12 mouse cellular contexts compared by ENCODE assay signal in the genomic region with DNA sequence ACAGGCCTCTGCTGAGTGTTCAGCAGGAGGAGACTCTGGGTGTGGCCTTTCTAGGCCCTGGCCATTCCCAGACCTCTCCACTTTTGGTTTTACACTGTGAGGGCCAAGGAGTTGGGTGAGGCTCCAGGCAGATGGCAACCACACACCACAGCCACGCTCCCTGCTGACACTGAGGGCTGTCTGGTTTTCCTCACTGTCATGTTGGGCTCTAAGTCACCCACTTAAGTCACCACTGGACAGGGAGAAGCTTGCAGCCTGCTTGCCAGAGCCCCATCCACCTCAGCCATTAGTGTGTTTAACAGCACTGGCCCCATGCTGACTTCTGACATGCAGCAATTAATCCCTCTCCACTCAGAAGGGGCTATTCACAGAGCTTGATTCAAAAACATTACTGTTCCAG.
DNase-seq lines count a peak whose midpoint lies in the region; ATAC-seq lines count a peak whose summit lies in the region.
"Had no signal": no experiment of that assay in that cellular context is flagged by ENCODE, and none has a peak within 500 bp of the region (broad histone marks: within the 10 kb centered on the region; RNA-seq: fewer than 3 reads in every experiment).

No protein-coding gene starts in this region.

- H3K9me3 ChIP-seq in forebrain, embryonic 10.5 days: peaks cover 14% of the 10 kb centered on the region

- ATAC-seq in megakaryocyte progenitor cell, adult 5-6 weeks (replicated peaks; ENCODE audit: poor library complexity): no peak
- ATAC-seq: activated CD4-positive, CD25-positive, alpha-beta regulatory T cell, adult 4 months; lung, postnatal 0 days had no signal

- no peaks in the 10 kb centered on the region for H3K27me3 ChIP-seq in forebrain, embryonic 10.5 days (ENCODE audit: poor library complexity, severe bottlenecking)

- H3K4me1 ChIP-seq in forebrain, embryonic 10.5 days: peaks cover 7% of the 10 kb centered on the region; the same call in 1 of the 2 replicates

- DNase-seq in adrenal gland, postnatal 10 days: peak; percentile 6
- peak; percentile 1 to 7 for DNase-seq in adrenal gland, postnatal 36 days
- peak; percentile 62 for DNase-seq in heart, adult 8-10 months (ENCODE audit: low spot score)
- peak; percentile 41 for DNase-seq in heart, postnatal 4 days
- DNase-seq in cerebellum, postnatal 4 days (ENCODE audit: low spot score in 2 of 2): no peak
- no peak for DNase-seq in left cerebral cortex, adult 8-10 months (ENCODE audit: low spot score in 2 of 2)
- no peak for DNase-seq in forebrain, embryonic 10.5 days (ENCODE audit: extremely low spot score, low spot score)
- DNase-seq: cerebellum, adult 9-11 months; thymus, postnatal 4 days had no signal

- H3K27ac ChIP-seq in forebrain, embryonic 10.5 days: no peak overlapping the region

- no peaks in the 10 kb centered on the region for H3K36me3 ChIP-seq in forebrain, embryonic 10.5 days (replicated peaks)

- H3K4me3 ChIP-seq in forebrain, embryonic 10.5 days: no peak overlapping the region

- WGBS in forebrain, embryonic 10.5 days: 84% methylated on average over 1 of the region's 1 CpGs

Comparison
In these comparisons a context has a peak if more than half of its experiments do, and no peak if none do; other contexts are left out.
1. DNase-seq: peak in adrenal gland, postnatal 10 days (single experiment), adrenal gland, postnatal 36 days (2 of 2), heart, adult 8-10 months (single experiment) and heart, postnatal 4 days (single experiment); none in cerebellum, postnatal 4 days (0 of 2), left cerebral cortex, adult 8-10 months (0 of 2) and forebrain, embryonic 10.5 days (single experiment).